Mouse (Mus musculus): ENCODE measurements at regions not wholly inside any gene's neighbourhood (a gene's known extent, or its start where the extent isn't known, plus 50 kb on each side); places are given as distances from the start of the nearest gene placed in this dataset.

- no peak for DNase-seq
Observed at GRCm38 (mm10) chr6:141148417-141149169, 100.5 kb upstream of the Pde3a start.

- DNase-seq, result no peak
Observed at GRCm38 (mm10) chr6:141149170-141149917, 99.7 kb upstream of the Pde3a start.

GRCm38 (mm10) chr6:141159326-141159725 lies 89.7 kb upstream of the Pde3a start:
- no peak for DNase-seq

GRCm38 (mm10) chr6:141161626-141162233 lies 87.3 kb upstream of the Pde3a start:
- DNase-seq, result no peak

- DNase-seq, result no peak
Observed at GRCm38 (mm10) chr6:141167270-141167669, 81.8 kb upstream of the Pde3a start.

GRCm38 (mm10) chr6:141168356-141168755 lies 80.7 kb upstream of the Pde3a start:
- peak; percentile 7 to 11 for DNase-seq

- DNase-seq, result no peak
Observed at GRCm38 (mm10) chr6:141183782-141184181, 65.3 kb upstream of the Pde3a start.

GRCm38 (mm10) chr6:141188036-141188435 lies 61.0 kb upstream of the Pde3a start:
- no peak for DNase-seq

- DNase-seq, result no peak
Observed at GRCm38 (mm10) chr6:141189093-141189492, 60.0 kb upstream of the Pde3a start.

- no peak for DNase-seq
Observed at GRCm38 (mm10) chr6:141189701-141190100, 59.4 kb upstream of the Pde3a start.

GRCm38 (mm10) chr6:141190383-141190782 lies 58.7 kb upstream of the Pde3a start:
- DNase-seq, result peak; percentile 41 to 62

- DNase-seq, result no peak
Observed at GRCm38 (mm10) chr6:141197501-141197900, 51.6 kb upstream of the Pde3a start.
